Comparison of ENCODE assay signal across 13 mouse cellular contexts in the genomic region with DNA sequence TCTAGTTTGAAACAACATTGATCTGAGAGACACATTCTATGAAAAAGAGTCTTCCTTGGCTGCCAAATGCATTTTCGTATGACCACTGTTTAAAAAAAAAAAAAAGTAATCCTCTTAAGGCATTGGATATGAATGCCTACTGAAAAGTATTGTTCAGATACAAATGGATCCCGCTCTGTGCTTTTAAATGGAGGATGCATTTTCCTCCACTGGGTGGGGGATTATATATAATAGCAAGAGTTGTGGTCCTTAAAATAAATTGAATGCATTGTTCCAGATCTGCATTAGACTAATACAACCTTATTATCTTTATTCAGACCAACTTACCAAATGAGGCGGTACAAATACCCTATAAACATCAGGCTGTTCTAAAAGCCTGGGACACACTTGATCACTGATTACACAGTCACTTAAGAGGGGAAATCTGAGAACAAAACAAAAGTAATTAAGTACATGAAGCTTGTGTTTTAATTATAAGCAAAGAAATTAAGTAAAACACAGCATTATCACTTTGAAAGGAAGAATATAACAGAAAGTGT.
"Had no signal": no experiment of that assay in that cellular context is flagged by ENCODE, and none has a peak within 500 bp of the region (broad histone marks: within the 10 kb centered on the region; RNA-seq: fewer than 3 reads in every experiment).

No protein-coding gene starts in this region.

- H3K4me3 ChIP-seq: kidney, embryonic 15.5 days; left cerebral cortex, adult 2 months; limb, embryonic 15.5 days; liver, embryonic 12.5 days; lung, embryonic 15.5 days; megakaryocyte, embryonic 14.5 days had no signal

- H3K27ac ChIP-seq: kidney, embryonic 15.5 days; left cerebral cortex, adult 2 months; limb, embryonic 15.5 days; liver, embryonic 12.5 days; lung, embryonic 15.5 days; macrophage; stomach, postnatal 0 days had no signal

- ATAC-seq: intestine, embryonic 16.5 days; liver, embryonic 12.5 days had no signal

- H3K4me1 ChIP-seq: kidney, embryonic 15.5 days; limb, embryonic 15.5 days; liver, embryonic 12.5 days; lung, embryonic 15.5 days; megakaryocyte, embryonic 14.5 days had no signal

- H3K27me3 ChIP-seq: kidney, embryonic 15.5 days; limb, embryonic 15.5 days; liver, embryonic 12.5 days; lung, embryonic 15.5 days; megakaryocyte, embryonic 14.5 days had no signal

- H3K4me2 ChIP-seq: kidney, embryonic 15.5 days; limb, embryonic 15.5 days; liver, embryonic 12.5 days; lung, embryonic 15.5 days had no signal

- H3K36me3 ChIP-seq: kidney, embryonic 15.5 days; limb, embryonic 15.5 days; liver, embryonic 12.5 days; lung, embryonic 15.5 days had no signal

- H3K9me3 ChIP-seq: kidney, embryonic 15.5 days; limb, embryonic 15.5 days; liver, embryonic 12.5 days; lung, embryonic 15.5 days; megakaryocyte, embryonic 14.5 days had no signal

- DNase-seq: kidney, adult 2 months; kidney, postnatal 14 days; lung, postnatal 14 days; thymus, postnatal 4 days had no signal

- H3K9ac ChIP-seq: kidney, embryonic 15.5 days; limb, embryonic 15.5 days; liver, embryonic 12.5 days; lung, embryonic 15.5 days had no signal
